Mouse (Mus musculus) stomach, postnatal 0 days (tissue): ENCODE results near the gene Sap18b.

ENCODE experiments used
- CTCF ChIP-seq: IDR thresholded peaks from 2 replicates; pipeline ENCODE4 v1.5.1; 2016; ENCODE audit warnings: antibody characterized with exemption, low read depth, mild to moderate bottlenecking, moderate library complexity
- EP300 ChIP-seq: optimal IDR thresholded peaks from 2 replicates; pipeline ENCODE3; 2016; ENCODE audit warnings: antibody characterized with exemption

DNA sequence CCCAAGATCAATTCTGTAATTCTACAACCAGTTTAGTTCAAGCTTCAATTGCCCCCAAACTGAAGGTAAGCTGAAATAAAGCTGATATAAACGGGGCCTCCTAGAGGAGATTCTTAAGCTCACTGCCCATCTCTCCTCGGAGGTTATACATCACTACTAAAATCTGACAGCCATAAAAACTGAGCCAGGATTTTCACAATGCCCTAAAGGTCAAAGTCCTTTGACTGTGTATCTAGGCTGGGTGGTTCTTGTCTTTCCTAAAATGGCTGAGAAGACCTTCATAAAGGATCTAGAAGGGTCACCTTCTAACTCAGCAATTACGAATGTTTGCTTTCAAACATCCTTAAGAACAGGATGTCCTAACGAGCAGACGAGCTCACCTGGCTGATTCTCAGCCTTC lies 16.0 kb upstream of the Sap18b start:
- TF ChIP-seq CTCF = no peak
- TF ChIP-seq EP300 = no peak
